Mouse (Mus musculus) myocyte (in vitro differentiated cells): ENCODE data around the gene Ptdss2. TPM values are rescaled to one million over a fixed set of nuclear protein-coding genes. Genes with fewer than 3 reads are reported as not detected.
A peak's percentile ranks its signal among the peaks of the same experiment; 100 is the strongest.

Experiments used
- H3K27me3 ChIP-seq: one replicate; pipeline ENCODE4 v1.6.1; 2011; ENCODE audit not compliant: control insufficient read depth, insufficient read depth, insufficient read length
- H3K36me3 ChIP-seq: one replicate; pipeline ENCODE4 v1.6.1; 2011; ENCODE audit not compliant: control insufficient read depth, insufficient read depth
- H3K4me2 ChIP-seq: one replicate; pipeline ENCODE4 v1.6.1; 2011; ENCODE audit warnings: low read depth, control low read depth
- H3K4me3 ChIP-seq: one replicate; pipeline ENCODE4 v1.5.1; 2011; ENCODE audit warnings: mild to moderate bottlenecking, control low read depth, moderate library complexity
- H3K79me2 ChIP-seq: one replicate; pipeline ENCODE4 v1.6.1; 2011; ENCODE audit not compliant: control insufficient read depth, insufficient read depth
- H3ac ChIP-seq: one replicate; pipeline ENCODE4 v1.6.1; 2011; ENCODE audit not compliant: control insufficient read depth, insufficient read length
- CEBPB ChIP-seq: IDR thresholded peaks from 2 replicates; pipeline ENCODE4 v1.6.1; 2011; ENCODE audit warnings: mild to moderate bottlenecking, moderate library complexity; ENCODE audit not compliant: poor library complexity, insufficient read depth, severe bottlenecking
- E2F4 ChIP-seq: IDR thresholded peaks from one replicate; pipeline ENCODE4 v1.6.1; 2011; ENCODE audit warnings: mild to moderate bottlenecking, control low read depth, moderate library complexity; ENCODE audit not compliant: insufficient read depth
- MAX ChIP-seq: IDR thresholded peaks from one replicate; pipeline ENCODE4 v1.6.1; 2011; ENCODE audit warnings: low read depth, mild to moderate bottlenecking, control low read depth
- MYOD1 ChIP-seq, 3 experiments: IDR thresholded peaks; one replicate each; pipeline ENCODE4 v1.6.1; 2011; ENCODE audit warnings: control low read depth in 2 of 3, low read depth in 2 of 3, mild to moderate bottlenecking in 2 of 3, moderate library complexity in 1 of 3; ENCODE audit not compliant: insufficient read length in 2 of 3, control insufficient read depth in 1 of 3
- MYOG ChIP-seq, 3 experiments: IDR thresholded peaks; one replicate each; pipeline ENCODE4 v1.6.1; 2011; ENCODE audit warnings: control low read depth in 2 of 3, low read depth in 2 of 3, mild to moderate bottlenecking in 2 of 3; ENCODE audit not compliant: insufficient read length in 2 of 3, control insufficient read depth in 1 of 3, insufficient read depth in 1 of 3
- POLR2A ChIP-seq: IDR thresholded peaks from one replicate; pipeline ENCODE4 v1.6.1; 2011; ENCODE audit warnings: low read depth, mild to moderate bottlenecking, control low read depth, moderate library complexity; ENCODE audit not compliant: insufficient read length
- POLR2AphosphoS2 ChIP-seq: IDR thresholded peaks from one replicate; pipeline ENCODE4 v1.6.1; 2011; ENCODE audit warnings: low read depth, control low read depth; ENCODE audit not compliant: insufficient read length
- REST ChIP-seq: IDR thresholded peaks from one replicate; pipeline ENCODE4 v1.6.1; 2011; ENCODE audit warnings: mild to moderate bottlenecking, control low read depth, moderate library complexity; ENCODE audit not compliant: insufficient read depth, insufficient read length
- SRF ChIP-seq: IDR thresholded peaks from one replicate; pipeline ENCODE4 v1.6.1; 2011; ENCODE audit warnings: low read depth; ENCODE audit not compliant: control insufficient read depth, insufficient read length
- TCF12 ChIP-seq: IDR thresholded peaks from one replicate; pipeline ENCODE4 v1.6.1; 2011; ENCODE audit warnings: mild to moderate bottlenecking, control low read depth; ENCODE audit not compliant: poor library complexity, insufficient read depth, severe bottlenecking
- TCF3 ChIP-seq: IDR thresholded peaks from one replicate; pipeline ENCODE4 v1.6.1; 2011; ENCODE audit warnings: low read depth, control low read depth; ENCODE audit not compliant: insufficient read length
- USF1 ChIP-seq: IDR thresholded peaks from one replicate; pipeline ENCODE4 v1.6.1; 2011; ENCODE audit warnings: low read depth, mild to moderate bottlenecking, control low read depth, moderate library complexity
- polyA plus RNA-seq: library from polyadenylated mRNA; unstranded; fragments of >200 nt; fragmentation: generic; extraction: Trizol; gene quantifications from one replicate; pipeline ENCODE4 v1.2.1, GENCODE M21; 2012; ENCODE audit warnings: missing spikeins

Gene Ptdss2
- polyA plus RNA-seq, 1 experiment: 28.0 TPM

DNA sequence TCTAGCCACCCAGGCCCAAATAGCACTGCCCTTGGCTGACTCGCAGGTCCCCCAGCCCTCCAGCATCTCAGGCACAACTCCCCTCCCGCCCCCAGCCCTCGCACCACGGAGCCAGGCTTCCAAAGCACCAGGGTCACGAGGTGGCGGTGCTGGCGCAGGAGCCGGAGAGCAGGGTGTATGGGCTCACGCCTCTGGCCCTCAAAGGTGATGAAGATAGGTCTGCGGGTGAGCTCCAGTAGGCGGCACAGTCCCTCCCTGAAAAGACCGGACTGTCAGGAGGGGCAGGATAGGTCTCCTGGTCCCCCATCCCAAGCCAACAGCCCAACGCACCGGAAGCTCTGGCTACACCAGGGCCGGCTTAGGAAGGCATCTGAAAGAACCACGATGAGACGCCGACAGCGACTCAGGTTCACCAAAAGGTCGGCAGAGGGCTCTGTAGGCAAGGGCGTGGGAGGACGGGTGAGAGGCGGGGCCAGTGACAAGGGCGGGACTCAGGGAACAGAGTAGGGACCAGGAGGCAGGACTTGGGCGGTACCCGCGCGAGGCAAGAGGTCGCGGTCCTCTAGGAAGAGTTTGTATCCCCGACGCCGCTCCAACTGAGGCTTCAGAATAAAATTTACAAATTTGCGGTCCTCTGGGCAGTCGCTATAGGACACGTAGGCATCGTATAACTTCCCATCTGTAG lies 30.0 kb upstream of the Ptdss2 start:
- Histone ChIP-seq H3K4me3 (no peak overlapping the region), H3K27me3 (no peaks in the 10 kb centered on the region)
- TF ChIP-seq CEBPB (no peak), POLR2A (peak; percentile 27), SRF (no peak), TCF3 (no peak), MYOG (IDR thresholded peaks at IDR 0.05; ENCODE audit: control insufficient read depth in 1 of 3, insufficient read depth in 1 of 3, insufficient read length in 2 of 3, low read depth in 2 of 3) (peak in 1 of 3 experiments; percentile 3), E2F4 (no peak)

GRCm38 (mm10) chr7:141093950-141094349 lies 28.2 kb upstream of the Ptdss2 start:
- Histone ChIP-seq H3K27me3 (no peaks in the 10 kb centered on the region), H3K4me3 (no peak overlapping the region), H3K4me2 (no peak overlapping the region), H3K79me2 (no peaks in the 10 kb centered on the region), H3K36me3 (no peaks in the 10 kb centered on the region), H3ac (no peak overlapping the region)
- TF ChIP-seq MYOD1 (IDR thresholded peaks at IDR 0.05; ENCODE audit: control insufficient read depth in 1 of 3, insufficient read length in 2 of 3, low read depth in 2 of 3) (no peak), MYOG (IDR thresholded peaks at IDR 0.05; ENCODE audit: control insufficient read depth in 1 of 3, insufficient read depth in 1 of 3, insufficient read length in 2 of 3, low read depth in 2 of 3) (no peak), SRF (no peak), TCF3 (no peak)

More for the DNA sequence above, 30.0 kb upstream of the Ptdss2 start:
- Histone ChIP-seq H3K79me2 (no peaks in the 10 kb centered on the region), H3ac (no peak overlapping the region), H3K4me2 (peak overlapping the region; percentile 69), H3K36me3 (no peaks in the 10 kb centered on the region)

GRCm38 (mm10) chr7:141094487-141095205 lies 27.5 kb upstream of the Ptdss2 start:
- Histone ChIP-seq H3K4me3 (no peak overlapping the region), H3K4me2 (no peak overlapping the region), H3K36me3 (no peaks in the 10 kb centered on the region), H3K27me3 (peaks cover 2% of the 10 kb centered on the region), H3ac (no peak overlapping the region), H3K79me2 (no peaks in the 10 kb centered on the region)
- TF ChIP-seq REST: no peak
- no peak for TF ChIP-seq USF1
- TF ChIP-seq TCF12: no peak
- no peak for TF ChIP-seq MAX
- no peak for TF ChIP-seq MYOD1 (IDR thresholded peaks at IDR 0.05; ENCODE audit: control insufficient read depth in 1 of 3, insufficient read length in 2 of 3, low read depth in 2 of 3)
- no peak for TF ChIP-seq E2F4
- TF ChIP-seq POLR2AphosphoS2: no peak
- TF ChIP-seq SRF: no peak

GRCm38 (mm10) chr7:141096021-141096420 lies 26.2 kb upstream of the Ptdss2 start:
- H3K79me2 ChIP-seq: no peaks in the 10 kb centered on the region

GRCm38 (mm10) chr7:141096649-141097056 lies 25.5 kb upstream of the Ptdss2 start:
- Histone ChIP-seq H3K4me2 (peak overlapping the region; percentile 49), H3K27me3 (peaks cover 13% of the 10 kb centered on the region), H3K36me3 (no peaks in the 10 kb centered on the region), H3K4me3 (no peak overlapping the region), H3K79me2 (no peaks in the 10 kb centered on the region), H3ac (no peak overlapping the region)
- TF ChIP-seq TCF3: no peak
- no peak for TF ChIP-seq MYOG (IDR thresholded peaks at IDR 0.05; ENCODE audit: control insufficient read depth in 1 of 3, insufficient read depth in 1 of 3, insufficient read length in 2 of 3, low read depth in 2 of 3)
- no peak for TF ChIP-seq E2F4
- no peak for TF ChIP-seq USF1
- no peak for TF ChIP-seq CEBPB
- TF ChIP-seq POLR2AphosphoS2: no peak

More at GRCm38 (mm10) chr7:141096021-141096420, 26.2 kb upstream of the Ptdss2 start:
- TF ChIP-seq MYOG (IDR thresholded peaks at IDR 0.05; ENCODE audit: control insufficient read depth in 1 of 3, insufficient read depth in 1 of 3, insufficient read length in 2 of 3, low read depth in 2 of 3) (peak in 1 of 3 experiments; percentile 17), POLR2A (no peak), MYOD1 (IDR thresholded peaks at IDR 0.05; ENCODE audit: control insufficient read depth in 1 of 3, insufficient read length in 2 of 3, low read depth in 2 of 3) (peak in 2 of 3 experiments; percentile 25 to 79)
- H3K4me3 ChIP-seq: no peak overlapping the region
- peaks cover 13% of the 10 kb centered on the region for H3K27me3 ChIP-seq
- H3ac ChIP-seq: no peak overlapping the region
- peak overlapping the region; percentile 49 for H3K4me2 ChIP-seq
- H3K36me3 ChIP-seq: no peaks in the 10 kb centered on the region
